Mouse (Mus musculus): ENCODE data around the gene Slc9b1. TPM values are rescaled to one million over a fixed set of nuclear protein-coding genes. Genes with fewer than 3 reads are reported as not detected.

Gene Slc9b1
- total RNA-seq, 4 experiments from 2014 or later: 0.50 to 0.72 TPM; not detected in 2

- DNase-seq (ENCODE audit: low spot score): no peak
These were observed 32.0 kb downstream of the Slc9b1 start for GRCm38 (mm10) chr3:135379868-135380267.

DNA sequence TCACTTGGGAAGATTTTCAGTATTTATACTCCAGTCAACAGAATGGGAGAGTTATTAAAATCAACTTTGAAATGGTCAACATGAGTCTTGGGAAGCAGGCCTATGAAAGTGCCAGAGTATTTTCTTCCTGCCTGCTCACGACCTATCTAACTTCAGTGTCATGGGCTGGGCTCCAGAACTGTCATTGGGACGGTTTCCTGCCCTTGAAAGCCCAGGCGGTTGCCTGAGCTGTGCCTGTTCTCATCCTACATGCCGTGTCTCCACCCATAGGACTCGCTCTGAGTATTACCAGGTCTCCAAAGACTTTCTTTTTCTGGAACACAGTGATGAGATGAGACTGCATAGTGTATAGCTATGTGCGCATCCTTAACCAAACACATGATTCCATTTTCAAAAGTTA lies 45.4 kb downstream of the Slc9b1 start:
- no peak for DNase-seq (ENCODE audit: low spot score)

DNA sequence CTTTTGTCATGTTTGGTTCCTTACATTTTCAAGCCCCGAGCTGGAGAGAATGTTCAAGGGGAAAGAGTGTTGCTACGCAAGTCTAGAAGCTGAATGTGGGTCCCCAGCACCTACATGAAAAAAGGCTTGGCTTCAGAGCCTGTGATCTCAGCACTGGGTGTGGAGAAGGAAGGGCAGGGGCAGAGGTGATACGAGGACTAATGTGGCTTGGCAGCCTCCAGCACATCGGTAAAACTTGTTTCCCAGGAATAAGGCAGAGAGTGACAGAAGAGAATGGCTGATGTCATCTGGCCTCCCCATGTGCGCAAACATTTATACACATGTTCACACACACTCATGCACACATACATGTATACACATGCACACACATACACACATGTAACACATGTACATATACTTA lies 47.3 kb downstream of the Slc9b1 start:
- DNase-seq (ENCODE audit: low spot score): no peak

DNA sequence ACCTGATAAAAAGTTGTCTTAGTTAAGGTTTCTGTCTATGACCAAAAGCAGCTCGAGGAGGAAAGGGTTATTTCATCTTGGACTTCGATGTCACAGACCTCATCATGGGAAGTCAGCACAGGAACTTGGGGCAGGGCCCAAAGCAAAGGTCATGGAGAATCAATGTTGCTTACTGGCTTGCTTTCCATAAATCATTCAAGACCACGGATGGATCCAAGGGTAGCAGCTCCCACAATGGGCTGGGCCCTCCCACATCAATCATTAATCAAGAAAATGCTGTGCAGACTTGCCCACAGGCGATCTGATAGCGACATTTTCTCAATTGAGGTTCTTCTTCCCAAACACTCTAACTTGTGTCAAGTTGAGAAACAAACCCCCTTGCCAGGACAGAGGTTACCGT lies 48.3 kb downstream of the Slc9b1 start:
- DNase-seq (ENCODE audit: low spot score): no peak

- DNase-seq (ENCODE audit: low spot score): no peak
These were observed 49.3 kb downstream of the Slc9b1 start for GRCm38 (mm10) chr3:135397112-135397511.

DNA sequence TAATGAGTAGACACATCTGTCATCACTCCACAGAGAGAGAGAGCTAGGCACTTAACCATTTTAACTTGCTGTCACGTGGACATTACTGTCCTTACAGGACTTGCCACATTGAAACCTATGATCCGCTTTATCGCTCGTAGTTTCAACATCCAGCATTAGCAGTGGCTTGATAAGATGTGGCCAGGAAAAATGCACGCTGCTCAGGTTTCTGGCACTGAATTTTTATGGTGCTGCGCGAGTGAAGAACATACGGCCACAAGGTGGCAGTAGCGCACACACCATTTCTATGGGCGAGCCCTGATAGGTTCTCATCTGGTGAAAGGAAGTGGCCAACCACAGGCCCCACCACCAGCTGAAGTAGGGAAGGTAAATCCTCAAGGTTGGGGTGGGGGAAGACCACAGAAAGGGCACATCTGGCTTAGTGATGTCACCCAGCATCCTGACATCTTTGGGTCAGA lies 54.4 kb downstream of the Slc9b1 start:
- DNase-seq (ENCODE audit: low spot score): peak; percentile 86

GRCm38 (mm10) chr3:135403211-135403610 lies 55.4 kb downstream of the Slc9b1 start:
- no peak for DNase-seq (ENCODE audit: low spot score)

DNA sequence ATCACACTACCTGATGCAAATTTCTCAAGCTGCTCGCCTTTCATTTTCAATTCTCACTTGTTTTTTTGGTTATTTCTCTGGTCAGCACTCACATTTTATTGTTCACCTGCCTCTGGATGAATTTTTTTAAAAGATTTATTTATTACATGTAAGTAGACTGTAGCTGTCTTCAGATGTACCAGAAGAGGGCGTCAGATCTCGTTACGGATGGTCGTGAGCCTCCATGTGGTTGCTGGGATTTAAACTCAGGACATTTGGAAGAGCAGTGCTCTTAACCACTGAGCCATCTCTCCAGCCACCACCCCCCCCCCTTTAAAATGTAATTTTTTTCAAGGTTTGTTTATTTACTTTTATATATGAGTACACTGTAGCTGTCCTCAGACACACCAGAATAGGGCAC lies 56.0 kb downstream of the Slc9b1 start:
- DNase-seq (ENCODE audit: low spot score): no peak

DNA sequence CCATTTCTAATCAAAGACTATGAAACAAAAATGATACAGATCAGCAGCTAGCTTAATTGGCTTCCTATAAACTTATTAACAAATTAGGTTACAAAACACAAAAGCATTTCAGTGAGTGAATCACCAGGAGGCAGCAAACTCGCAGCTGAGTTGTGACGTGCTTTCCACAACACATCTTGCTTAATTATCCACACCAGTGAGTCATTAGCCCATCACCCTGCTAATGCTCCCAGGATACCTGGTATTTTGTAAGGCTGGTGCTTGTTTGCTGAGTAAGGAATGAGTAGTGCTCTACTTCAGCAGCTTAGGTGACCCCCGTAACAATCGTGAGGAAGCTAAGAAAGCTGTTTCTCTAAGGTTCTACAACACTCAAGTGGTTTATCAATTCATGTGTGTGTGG lies 56.8 kb downstream of the Slc9b1 start:
- no peak for DNase-seq (ENCODE audit: low spot score)

DNA sequence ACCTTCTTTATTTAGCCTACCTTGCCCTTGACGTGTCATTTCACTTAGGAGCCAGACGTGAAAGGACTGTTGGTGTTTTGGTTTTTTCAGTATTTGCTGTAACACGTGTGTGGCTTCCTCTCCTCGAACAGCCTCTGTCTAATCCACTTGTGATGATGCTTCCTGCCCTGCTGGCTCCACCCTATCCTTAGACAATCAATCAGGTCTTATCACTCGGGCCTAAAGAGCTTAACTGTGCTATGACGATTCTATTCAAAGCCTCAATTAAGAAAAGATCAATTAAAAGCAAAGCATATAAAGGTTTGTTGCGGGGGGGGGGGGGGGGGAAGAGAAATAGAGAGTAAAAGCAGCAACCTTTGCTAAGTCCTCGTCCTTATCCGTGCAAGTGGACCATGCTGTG lies 59.5 kb downstream of the Slc9b1 start:
- no peak for DNase-seq (ENCODE audit: low spot score)

DNA sequence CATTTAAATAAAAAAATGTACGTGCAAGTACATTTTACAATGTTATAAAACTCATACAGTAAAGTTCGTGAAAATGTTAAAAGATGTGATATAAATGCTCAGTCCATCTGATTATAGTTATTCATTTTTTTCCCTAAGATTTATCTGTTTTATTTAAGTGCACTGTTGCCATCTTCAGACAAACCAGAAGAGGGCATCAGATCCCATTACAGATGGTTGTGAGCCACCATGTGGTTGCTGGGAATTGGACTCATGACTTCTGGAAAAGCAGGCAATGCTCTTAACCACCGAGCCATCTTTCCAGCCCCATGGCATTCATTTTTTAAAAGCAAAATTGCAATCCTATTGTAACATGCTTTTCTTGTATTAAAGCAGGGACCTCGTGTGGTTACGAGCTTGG lies 61.4 kb downstream of the Slc9b1 start:
- DNase-seq (ENCODE audit: low spot score): no peak

GRCm38 (mm10) chr3:135411056-135411455 lies 63.2 kb downstream of the Slc9b1 start:
- DNase-seq (ENCODE audit: low spot score): no peak

DNA sequence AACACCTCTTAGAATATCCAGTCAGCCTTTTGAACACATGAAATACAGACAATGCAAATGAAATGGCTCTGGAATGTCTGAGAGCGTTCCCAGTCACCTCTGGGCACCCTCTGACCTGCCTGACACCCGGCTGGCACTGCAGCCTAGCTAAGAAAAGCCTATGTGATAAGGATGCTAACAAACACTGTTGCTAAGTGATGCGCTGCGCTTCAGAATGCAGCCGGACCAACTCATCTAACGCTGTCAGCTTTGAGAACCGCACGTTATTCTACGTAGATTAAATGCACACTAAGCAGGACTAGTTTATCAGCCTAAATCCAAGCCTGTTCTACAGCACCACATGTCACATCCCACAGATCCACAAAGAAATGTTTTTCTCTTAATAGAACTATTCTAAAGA lies 64.0 kb downstream of the Slc9b1 start:
- peak; percentile 45 for DNase-seq (ENCODE audit: low spot score)

DNA sequence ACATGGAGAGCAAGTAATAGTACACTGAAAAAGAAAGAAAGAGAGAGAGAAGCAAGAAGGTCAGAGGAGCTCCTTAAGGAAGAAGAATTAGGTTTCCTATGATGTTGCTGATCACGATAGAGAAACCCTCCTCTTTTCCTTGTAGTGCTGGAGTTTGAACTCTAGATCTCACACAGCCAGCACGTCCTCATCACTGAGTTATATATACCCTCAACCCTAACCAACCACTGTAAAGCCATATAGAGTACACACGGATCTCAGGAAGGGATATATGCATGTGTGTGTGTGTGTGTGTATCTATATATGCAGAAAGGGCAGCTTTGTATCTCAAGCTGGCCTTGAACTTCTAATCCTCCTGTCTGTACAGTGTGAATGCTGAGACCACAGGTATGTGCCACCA lies 69.4 kb downstream of the Slc9b1 start:
- no peak for DNase-seq (ENCODE audit: low spot score)

DNA sequence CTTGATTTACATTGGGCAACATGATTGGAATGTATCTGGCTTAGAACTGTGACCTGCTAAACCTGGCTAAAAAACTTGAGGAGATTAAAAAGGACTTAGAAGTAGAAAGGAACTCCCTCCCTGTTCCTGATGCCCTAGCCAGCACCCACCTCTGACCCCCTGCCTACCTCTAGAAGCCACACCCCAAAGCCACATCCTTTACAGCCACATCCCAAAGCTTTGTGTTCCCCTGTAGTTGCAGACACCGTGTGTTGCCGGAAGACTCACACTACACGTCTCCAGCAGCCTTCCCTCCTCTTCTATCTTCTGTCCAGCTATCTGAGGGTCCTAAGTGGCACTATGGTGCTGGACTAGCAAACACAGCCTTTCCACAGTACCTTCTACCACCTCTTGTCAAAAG lies 70.0 kb downstream of the Slc9b1 start:
- no peak for DNase-seq (ENCODE audit: low spot score)

DNA sequence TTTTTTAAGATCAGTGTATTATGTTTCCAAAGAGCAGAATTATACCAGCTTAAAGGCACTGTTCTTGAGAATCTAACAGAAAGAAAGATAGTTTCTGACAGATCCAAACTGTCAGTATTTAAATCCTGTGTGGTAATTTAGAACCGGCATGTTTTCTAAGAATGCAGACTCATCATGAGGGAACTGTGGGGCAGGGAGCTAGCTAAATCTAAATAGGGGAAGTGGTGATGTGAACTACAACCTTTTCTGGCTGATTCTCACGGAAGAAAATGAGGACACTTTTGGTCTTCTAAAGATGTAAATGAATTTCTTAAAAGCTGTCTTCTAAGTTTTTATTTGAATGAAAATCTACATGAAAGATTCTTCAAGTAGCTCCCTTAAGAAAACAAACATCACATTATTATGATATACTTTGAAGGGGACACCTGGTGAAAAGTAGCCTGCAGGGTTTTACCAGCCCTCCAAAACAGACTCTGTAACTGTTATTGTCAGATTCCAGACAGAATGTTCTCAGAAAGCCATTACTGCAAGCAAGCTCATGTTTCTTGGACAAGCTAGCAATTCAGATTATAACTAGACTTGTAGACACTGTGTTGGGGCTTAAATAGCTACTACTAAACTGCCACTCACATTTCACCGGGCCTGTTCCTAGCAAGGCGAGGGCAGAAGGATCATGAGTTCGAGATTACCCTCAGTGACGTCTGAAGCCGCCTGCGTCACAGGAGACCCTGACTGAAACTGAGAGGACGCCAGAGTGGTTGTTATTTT lies 72.9 kb downstream of the Slc9b1 start:
- DNase-seq (ENCODE audit: low spot score): no peak

- no peak for DNase-seq (ENCODE audit: low spot score)
These were observed 73.4 kb downstream of the Slc9b1 start for GRCm38 (mm10) chr3:135421310-135421594.

- DNase-seq (ENCODE audit: low spot score): no peak
These were observed 74.5 kb downstream of the Slc9b1 start for GRCm38 (mm10) chr3:135422232-135422855.

- peak; percentile 74 for DNase-seq (ENCODE audit: low spot score)
These were observed 75.2 kb downstream of the Slc9b1 start for GRCm38 (mm10) chr3:135422856-135423607.

DNA sequence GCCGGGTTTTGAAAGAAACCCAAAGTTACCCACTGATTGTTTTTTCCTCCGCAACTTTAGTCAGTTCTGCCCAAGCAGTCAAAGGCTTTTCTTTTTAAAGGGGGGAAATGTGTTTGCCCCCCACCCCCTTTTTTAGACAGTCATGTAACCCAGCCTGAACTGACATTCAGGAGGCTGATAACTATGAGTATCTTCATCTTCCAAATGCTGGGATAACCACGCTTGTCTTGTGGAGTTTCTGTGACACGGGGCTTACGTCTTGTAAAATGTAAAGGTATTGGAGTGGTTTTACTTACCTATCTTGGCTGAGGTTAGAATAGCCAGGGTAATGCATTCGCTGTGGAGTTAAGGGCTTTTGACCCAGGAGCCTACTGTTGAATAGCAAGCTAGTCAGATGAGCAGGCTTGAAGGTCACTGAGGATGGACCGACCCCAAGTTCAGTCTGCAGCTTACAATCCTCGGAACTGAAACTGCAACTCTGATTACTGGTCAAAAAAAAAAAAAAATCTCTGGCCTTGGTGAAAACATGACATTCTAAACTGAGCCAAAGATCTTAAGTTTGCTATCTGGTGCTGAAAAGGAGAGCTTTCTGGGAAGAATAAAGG lies 75.9 kb downstream of the Slc9b1 start, which contains the start of gene Cisd2:
Cisd2 (minus strand) TSS at position 318 of the 605 bp plus-strand sequence.
- DNase-seq (ENCODE audit: low spot score): no peak

DNA sequence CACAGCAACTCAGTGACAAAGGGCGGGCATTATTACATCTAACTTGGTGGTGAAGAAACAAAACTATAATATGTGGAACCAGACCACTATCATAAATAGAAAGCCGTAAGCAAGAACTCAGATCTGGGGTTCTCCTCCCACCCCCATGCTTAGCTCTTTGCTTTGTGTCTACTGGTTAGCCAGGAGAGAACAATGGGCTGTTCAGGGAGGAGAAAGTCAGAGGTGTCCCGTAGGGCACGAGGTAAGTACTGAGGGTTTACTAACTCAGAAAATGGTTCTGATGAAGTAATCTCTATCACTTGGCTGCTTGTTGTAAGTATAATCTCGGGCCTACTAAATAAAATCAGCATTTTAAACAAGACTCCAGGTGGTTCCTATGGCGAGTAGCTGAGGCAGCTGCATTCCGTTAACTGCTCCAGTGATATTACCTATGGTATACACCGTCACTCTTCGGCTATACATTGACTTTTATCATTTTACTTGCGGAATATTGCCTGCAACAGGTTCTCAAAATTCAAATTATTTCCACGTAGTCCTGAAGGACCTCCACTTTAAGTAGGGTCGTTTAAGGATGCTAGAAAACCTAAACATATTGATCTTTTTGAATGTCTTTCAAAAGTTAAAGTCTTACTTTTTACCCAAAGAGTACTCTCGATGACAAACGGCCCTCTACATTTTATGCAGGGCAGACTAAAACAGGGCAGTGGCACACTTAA lies 89.2 kb downstream of the Slc9b1 start:
- DNase-seq (ENCODE audit: low spot score): no peak
